ENCODE assay signal across 9 mouse cellular contexts in genomic region chr11:98355732-98356299, GRCm38 (mm10). TPM values are rescaled to one million over a fixed set of nuclear protein-coding genes. Genes with fewer than 3 reads are reported as not detected.
DNase-seq lines count a peak whose midpoint lies in the region; ATAC-seq lines count a peak whose summit lies in the region.
"Had no signal": no experiment of that assay in that cellular context is flagged by ENCODE, and none has a peak within 500 bp of the region (broad histone marks: within the 10 kb centered on the region; RNA-seq: fewer than 3 reads in every experiment).

No protein-coding gene starts in this region.

- no peak overlapping the region for H3K27ac ChIP-seq in limb, embryonic 11.5 days (replicated peaks; ENCODE audit: low read depth, low read length)
- H3K27ac ChIP-seq in limb, embryonic 10.5 days: no peak overlapping the region
- no peak overlapping the region for H3K27ac ChIP-seq in intestine, embryonic 14.5 days (ENCODE audit: low read depth)

- H3K4me1 ChIP-seq in limb, embryonic 11.5 days (ENCODE audit: control insufficient read depth, insufficient read depth, low read length): peaks cover 21% of the 10 kb centered on the region
- peaks cover 44% of the 10 kb centered on the region for H3K4me1 ChIP-seq in limb, embryonic 10.5 days
- H3K4me1 ChIP-seq in intestine, embryonic 14.5 days (replicated peaks; ENCODE audit: control insufficient read depth, insufficient read depth, low read length): peaks cover 23% of the 10 kb centered on the region

- H3K9me3 ChIP-seq in limb, embryonic 11.5 days (ENCODE audit: control insufficient read depth, low read length): no peaks in the 10 kb centered on the region
- H3K9me3 ChIP-seq in limb, embryonic 10.5 days (replicated peaks): no peaks in the 10 kb centered on the region
- H3K9me3 ChIP-seq in intestine, embryonic 14.5 days (ENCODE audit: control insufficient read depth, low read length): no peaks in the 10 kb centered on the region

- no peak overlapping the region for H3K4me2 ChIP-seq in limb, embryonic 11.5 days (ENCODE audit: low read depth, severe bottlenecking)
- no peak overlapping the region for H3K4me2 ChIP-seq in intestine, embryonic 14.5 days (ENCODE audit: low read length)

- H3K9ac ChIP-seq in limb, embryonic 11.5 days (ENCODE audit: low read length): no peak overlapping the region
- no peak overlapping the region for H3K9ac ChIP-seq in intestine, embryonic 14.5 days (ENCODE audit: low read length)

- peaks cover 32% of the 10 kb centered on the region for H3K27me3 ChIP-seq in limb, embryonic 11.5 days (ENCODE audit: control insufficient read depth, insufficient read depth, low read length)
- peaks cover 55% of the 10 kb centered on the region for H3K27me3 ChIP-seq in limb, embryonic 10.5 days (ENCODE audit: low read depth, poor library complexity, severe bottlenecking)
- H3K27me3 ChIP-seq in intestine, embryonic 14.5 days (replicated peaks; ENCODE audit: control insufficient read depth, insufficient read depth, low read length): peaks cover 31% of the 10 kb centered on the region

- WGBS in limb, embryonic 11.5 days: 9% methylated on average over 6 of the region's 6 CpGs
- WGBS in limb, embryonic 10.5 days: 13% methylated on average over 6 of the region's 6 CpGs
- 11% methylated on average over 6 of the region's 6 CpGs for WGBS in intestine, embryonic 14.5 days

- no peak overlapping the region for H3K4me3 ChIP-seq in limb, embryonic 11.5 days (ENCODE audit: low read depth, low read length)
- no peak overlapping the region for H3K4me3 ChIP-seq in limb, embryonic 10.5 days
- H3K4me3 ChIP-seq in intestine, embryonic 14.5 days (ENCODE audit: low read depth, low read length): no peak overlapping the region

- DNase-seq in limb, embryonic 11.5 days (ENCODE audit: low spot score): peak; percentile 68
- no peak for DNase-seq in limb, embryonic 10.5 days (ENCODE audit: low spot score)
- DNase-seq in R1 (ENCODE audit: low read depth, low spot score): peak; percentile 93
- peak; percentile 91 for DNase-seq in embryo, embryonic 10 days (ENCODE audit: low spot score)
- DNase-seq in intestine, embryonic 14.5 days (ENCODE audit: low spot score): peak; percentile 79
- peak; percentile 72 for DNase-seq in lung, postnatal 25 days (ENCODE audit: low spot score)
- peak; percentile 84 for DNase-seq in thymus, postnatal 0 days (ENCODE audit: low spot score)
- DNase-seq in ovary, adult 18-20 months (ENCODE audit: low spot score): no peak

- ATAC-seq in limb, embryonic 11.5 days (ENCODE audit: insufficient number of reproducible peaks, low FRiP score, low TSS enrichment, low read depth): no peak
- ATAC-seq in intestine, embryonic 14.5 days (replicated peaks; ENCODE audit: low FRiP score, low TSS enrichment, low read depth): no peak

- H3K36me3 ChIP-seq in limb, embryonic 11.5 days (ENCODE audit: control insufficient read depth, insufficient read depth, low read length): no peaks in the 10 kb centered on the region
- no peaks in the 10 kb centered on the region for H3K36me3 ChIP-seq in limb, embryonic 10.5 days
- no peaks in the 10 kb centered on the region for H3K36me3 ChIP-seq in intestine, embryonic 14.5 days (ENCODE audit: control insufficient read depth, insufficient read depth, low read length)

RNA-seq across cellular contexts. Expression of gene Stard3, which starts 2.4 kb away (rescaled TPM):
- polyA plus RNA-seq in limb, embryonic 11.5 days (2014; fragmentation: Nextera tagmentation; extraction: Ambion mirVana): 37.7 and 38.3 TPM in 2 replicates
- 37.8 and 41.3 TPM in 2 replicates for polyA plus RNA-seq in limb, embryonic 10.5 days (2016; fragmentation: Nextera tagmentation; extraction: Ambion mirVana)
- polyA plus RNA-seq in intestine, embryonic 14.5 days (2014; fragmentation: Nextera tagmentation; extraction: Ambion mirVana): 40.5 and 44.8 TPM in 2 replicates
- polyA plus RNA-seq in thymus, postnatal 0 days (2015; fragmentation: Nextera tagmentation; extraction: Ambion mirVana): 49.5 and 51.8 TPM in 2 replicates

RNA-seq across cellular contexts. Expression of gene Ppp1r1b, which starts 7.6 kb away (rescaled TPM):
- 0.17 TPM in 1 of 2 replicates, not detected in the other for polyA plus RNA-seq in limb, embryonic 11.5 days (2014; fragmentation: Nextera tagmentation; extraction: Ambion mirVana)
- polyA plus RNA-seq in limb, embryonic 10.5 days (2016; fragmentation: Nextera tagmentation; extraction: Ambion mirVana): 0.13 TPM in 2 replicates
- polyA plus RNA-seq in intestine, embryonic 14.5 days (2014; fragmentation: Nextera tagmentation; extraction: Ambion mirVana): 21.4 and 22.6 TPM in 2 replicates
- polyA plus RNA-seq in thymus, postnatal 0 days (2015; fragmentation: Nextera tagmentation; extraction: Ambion mirVana): 2.7 and 3.1 TPM in 2 replicates

RNA-seq across cellular contexts. Expression of gene Neurod2, which starts 26.4 kb away (rescaled TPM):
- polyA plus RNA-seq in limb, embryonic 11.5 days (2014; fragmentation: Nextera tagmentation; extraction: Ambion mirVana): not detected in 2 replicates
- polyA plus RNA-seq in limb, embryonic 10.5 days (2016; fragmentation: Nextera tagmentation; extraction: Ambion mirVana): not detected in 2 replicates
- polyA plus RNA-seq in intestine, embryonic 14.5 days (2014; fragmentation: Nextera tagmentation; extraction: Ambion mirVana): 0.05 and 0.07 TPM in 2 replicates
- not detected in 2 replicates for polyA plus RNA-seq in thymus, postnatal 0 days (2015; fragmentation: Nextera tagmentation; extraction: Ambion mirVana)
- polyA plus RNA-seq: large intestine, adult 2 months had no signal

RNA-seq across cellular contexts. Expression of gene Tcap, which starts 27.8 kb away (rescaled TPM):
- polyA plus RNA-seq in limb, embryonic 11.5 days (2014; fragmentation: Nextera tagmentation; extraction: Ambion mirVana): 0.41 and 0.53 TPM in 2 replicates
- 0.16 and 0.40 TPM in 2 replicates for polyA plus RNA-seq in limb, embryonic 10.5 days (2016; fragmentation: Nextera tagmentation; extraction: Ambion mirVana)
- not detected in 2 replicates for polyA plus RNA-seq in intestine, embryonic 14.5 days (2014; fragmentation: Nextera tagmentation; extraction: Ambion mirVana)
- 0.22 TPM in 1 of 2 replicates, not detected in the other for polyA plus RNA-seq in thymus, postnatal 0 days (2015; fragmentation: Nextera tagmentation; extraction: Ambion mirVana)

RNA-seq across cellular contexts. Expression of gene Pnmt, which starts 30.4 kb away (rescaled TPM):
- 0.13 and 0.17 TPM in 2 replicates for polyA plus RNA-seq in limb, embryonic 11.5 days (2014; fragmentation: Nextera tagmentation; extraction: Ambion mirVana)
- 0.61 TPM in 1 of 2 replicates, not detected in the other for polyA plus RNA-seq in limb, embryonic 10.5 days (2016; fragmentation: Nextera tagmentation; extraction: Ambion mirVana)
- polyA plus RNA-seq in intestine, embryonic 14.5 days (2014; fragmentation: Nextera tagmentation; extraction: Ambion mirVana): not detected in 2 replicates
- polyA plus RNA-seq in thymus, postnatal 0 days (2015; fragmentation: Nextera tagmentation; extraction: Ambion mirVana): 0.94 and 1.0 TPM in 2 replicates
- polyA plus RNA-seq: large intestine, adult 2 months had no signal

Comparison
In these comparisons a context has a peak if more than half of its experiments do, and no peak if none do; other contexts are left out.
1. DNase-seq: peak in limb, embryonic 11.5 days (single experiment), R1 (single experiment), embryo, embryonic 10 days (single experiment), intestine, embryonic 14.5 days (single experiment), lung, postnatal 25 days (single experiment) and thymus, postnatal 0 days (single experiment); none in limb, embryonic 10.5 days (single experiment) and ovary, adult 18-20 months (single experiment).